Mouse (Mus musculus) lung, adult 2 months (tissue): ENCODE measurements around the gene Lss. TPM values are rescaled to one million over a fixed set of nuclear protein-coding genes. Genes with fewer than 3 reads are reported as not detected.

ENCODE experiments used
- DNase-seq: peaks from one replicate; pipeline ENCODE4 v3.0.0; 2022
- H3K4me1 ChIP-seq: fragments of 200-500 bp; 2 replicates; pipeline ENCODE4 v1.6.1; 2011; ENCODE audit warnings: low read length; ENCODE audit not compliant: control insufficient read depth, insufficient read depth
- H3K4me3 ChIP-seq: fragments of 200-500 bp; replicated peaks from 2 replicates; pipeline ENCODE3; 2011; ENCODE audit warnings: low read depth, mild to moderate bottlenecking, control low read depth, low read length; ENCODE audit errors: extremely low read depth
- CTCF ChIP-seq: fragments of 200-500 bp; IDR thresholded peaks from 2 replicates; pipeline ENCODE4 v1.5.1; 2011; ENCODE audit warnings: mild to moderate bottlenecking, low read length, control low read depth; ENCODE audit not compliant: insufficient read depth
- POLR2A ChIP-seq: fragments of 200-500 bp; IDR thresholded peaks from 2 replicates; pipeline ENCODE4 v1.6.1; 2011; ENCODE audit warnings: low read depth, mild to moderate bottlenecking, control low read depth, low read length, borderline replicate concordance; ENCODE audit errors: extremely low read depth
- whole genome bisulfite sequencing: fragments of 180-500 bp; shearing (Covaris S2); methylation state at CpG from one replicate; pipeline ENCODE4 v1.1.7; 2018; 5-methylcytosine and 5-hydroxymethylcytosine counted together
- polyA plus RNA-seq: library from polyadenylated mRNA; depleted of rRNA; stranded (reverse); fragments of >200 nt; gene quantifications from 2 replicates; pipeline ENCODE4 v1.2.3, GENCODE M21; 2012

Lss gene
- polyA plus RNA-seq, 1 experiment = 30.0 TPM

DNA sequence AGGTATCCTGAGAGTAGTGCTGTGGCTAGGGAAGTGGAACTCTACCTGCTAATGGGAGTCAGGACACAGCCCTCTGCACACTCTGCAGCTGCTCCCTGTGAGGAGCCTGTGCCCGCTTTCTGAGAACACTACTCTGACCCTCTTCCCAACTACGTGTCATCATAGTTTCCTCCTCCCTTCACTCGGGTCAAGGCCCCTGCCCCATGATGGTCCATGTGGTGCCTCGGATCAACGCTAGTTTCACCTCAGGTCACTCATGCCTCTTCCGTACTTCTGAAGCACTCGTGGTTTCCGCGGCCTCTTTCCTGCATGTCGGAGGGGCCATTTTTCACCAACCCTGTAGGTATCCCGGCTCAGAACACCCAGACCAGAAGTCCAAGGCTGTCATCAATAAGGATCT, 466 bp upstream of the Lss start:
- Histone ChIP-seq H3K4me1 (0 out of 2 replicates have a peak, but pooled peaks cover 2% of the 10 kb centered on the region), H3K4me3 (peak overlapping the region; percentile 74)
- no peak for DNase-seq
- 1% methylated on average over 11 of the region's 11 CpGs for WGBS
- no peak for TF ChIP-seq POLR2A
- TF ChIP-seq CTCF = no peak

DNA sequence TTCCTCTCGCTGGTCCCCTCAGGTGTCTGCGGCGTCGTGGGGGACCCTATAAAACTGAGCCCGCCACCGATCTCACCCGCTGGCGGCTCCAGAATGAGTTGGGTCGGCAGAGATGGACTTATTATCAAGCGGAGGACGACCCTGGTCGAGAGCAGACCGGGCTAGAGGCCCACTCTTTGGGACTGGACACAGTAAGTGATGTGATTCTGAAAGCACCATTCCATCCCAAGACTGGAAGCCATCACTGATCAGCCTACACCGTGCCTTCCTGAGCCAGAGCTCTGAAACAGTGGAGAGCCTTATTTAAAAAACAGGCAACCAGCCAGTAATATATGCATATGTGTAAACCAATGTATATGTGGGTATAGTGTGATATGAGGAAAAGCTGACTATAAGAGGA, 440 bp downstream of the Lss start:
- TF ChIP-seq POLR2A = no peak
- TF ChIP-seq CTCF = no peak
- H3K4me3 ChIP-seq = peak overlapping the region; percentile 87
- whole genome bisulfite sequencing = 3% methylated on average over 14 of the region's 14 CpGs
- no peak for DNase-seq
- 0 out of 2 replicates have a peak, but pooled peaks cover 2% of the 10 kb centered on the region for H3K4me1 ChIP-seq

DNA sequence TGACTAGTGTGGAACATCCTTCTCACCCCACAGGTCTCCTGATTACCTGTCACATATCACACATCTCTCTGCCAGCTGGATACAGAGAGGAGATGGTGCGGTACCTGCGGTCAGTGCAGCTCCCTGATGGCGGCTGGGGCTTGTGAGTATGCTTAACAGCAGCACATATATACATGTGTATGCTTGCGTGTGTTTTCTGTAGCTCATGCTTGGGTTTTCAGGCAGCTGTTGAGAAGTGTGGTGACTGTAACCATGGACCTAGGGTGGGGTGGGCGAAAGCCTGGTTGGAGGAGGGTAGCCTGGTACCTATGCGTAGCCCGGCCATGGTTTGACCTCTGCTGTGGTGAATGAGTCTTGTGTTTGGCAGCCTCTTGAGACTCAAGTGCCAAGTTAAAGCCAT, 4.1 kb downstream of the Lss start:
- 91% methylated on average over 7 of the region's 7 CpGs for WGBS
- Histone ChIP-seq H3K4me1 (0 out of 2 replicates have a peak, but pooled peaks cover 2% of the 10 kb centered on the region), H3K4me3 (no peak overlapping the region)
- no peak for DNase-seq
- no peak for TF ChIP-seq POLR2A
- no peak for TF ChIP-seq CTCF

DNA sequence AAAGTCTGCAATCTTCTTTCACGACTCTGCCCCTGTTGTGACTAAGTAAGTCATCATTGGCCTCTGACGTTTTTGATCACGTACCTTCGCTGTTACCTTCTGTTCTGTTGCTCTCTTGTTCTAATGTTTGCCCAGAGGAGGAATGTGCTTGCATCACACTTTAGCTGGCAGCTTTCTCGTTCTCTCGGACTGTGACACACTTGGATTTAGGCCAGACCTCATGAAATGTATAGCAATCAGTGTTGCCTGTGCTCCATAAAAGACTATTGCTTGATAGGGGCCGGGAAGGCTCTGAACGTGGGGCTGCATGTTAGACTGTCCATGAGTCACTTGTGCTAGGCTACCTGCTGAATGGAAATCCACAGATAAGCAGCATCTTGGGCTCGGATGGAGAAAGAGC, 6.2 kb downstream of the Lss start:
- H3K4me3 ChIP-seq = no peak overlapping the region
- no peak for DNase-seq
- 53% methylated on average over 9 of the region's 9 CpGs for WGBS
- no peaks in the 10 kb centered on the region for H3K4me1 ChIP-seq
- TF ChIP-seq CTCF (no peak), POLR2A (no peak)

DNA sequence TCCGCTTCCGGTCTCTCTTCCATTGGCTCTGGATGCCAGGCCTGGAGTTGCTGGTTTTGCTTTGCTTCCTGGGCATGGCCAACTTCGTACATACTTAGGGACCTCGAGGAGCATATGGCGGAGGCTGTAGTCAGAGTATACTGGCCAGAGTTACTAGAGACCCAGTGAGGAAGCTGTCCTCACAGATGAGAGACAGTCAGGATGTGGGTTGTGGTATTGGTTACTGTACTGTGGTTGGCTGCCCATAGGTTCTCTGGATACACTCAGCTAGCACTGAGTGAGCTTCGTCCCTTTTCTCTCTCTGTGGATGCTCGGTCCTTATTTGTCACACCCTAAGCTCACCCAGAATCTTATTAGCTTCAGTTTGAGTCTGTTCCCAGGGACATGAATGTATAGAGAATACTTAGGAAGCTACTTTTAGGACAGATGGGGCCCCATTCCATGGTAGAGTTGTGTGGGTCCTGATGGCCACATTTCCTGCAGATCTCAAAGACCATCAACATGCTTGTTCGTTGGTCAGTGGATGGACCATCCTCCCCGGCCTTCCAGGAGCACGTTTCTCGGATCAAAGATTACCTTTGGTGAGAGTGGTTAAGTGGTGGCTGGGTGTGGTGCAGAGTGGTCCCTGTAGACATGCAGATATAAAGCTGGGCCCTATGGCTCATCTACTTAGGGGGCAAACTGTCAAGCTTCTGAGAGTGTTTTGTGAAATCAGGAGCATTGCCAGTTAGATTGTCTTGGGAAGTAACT, 10.1 kb downstream of the Lss start:
- H3K4me3 ChIP-seq = no peak overlapping the region
- H3K4me1 ChIP-seq = no peaks in the 10 kb centered on the region
- TF ChIP-seq CTCF (no peak), POLR2A (no peak)
- DNase-seq = no peak
- 87% methylated on average over 11 of the region's 11 CpGs for WGBS

DNA sequence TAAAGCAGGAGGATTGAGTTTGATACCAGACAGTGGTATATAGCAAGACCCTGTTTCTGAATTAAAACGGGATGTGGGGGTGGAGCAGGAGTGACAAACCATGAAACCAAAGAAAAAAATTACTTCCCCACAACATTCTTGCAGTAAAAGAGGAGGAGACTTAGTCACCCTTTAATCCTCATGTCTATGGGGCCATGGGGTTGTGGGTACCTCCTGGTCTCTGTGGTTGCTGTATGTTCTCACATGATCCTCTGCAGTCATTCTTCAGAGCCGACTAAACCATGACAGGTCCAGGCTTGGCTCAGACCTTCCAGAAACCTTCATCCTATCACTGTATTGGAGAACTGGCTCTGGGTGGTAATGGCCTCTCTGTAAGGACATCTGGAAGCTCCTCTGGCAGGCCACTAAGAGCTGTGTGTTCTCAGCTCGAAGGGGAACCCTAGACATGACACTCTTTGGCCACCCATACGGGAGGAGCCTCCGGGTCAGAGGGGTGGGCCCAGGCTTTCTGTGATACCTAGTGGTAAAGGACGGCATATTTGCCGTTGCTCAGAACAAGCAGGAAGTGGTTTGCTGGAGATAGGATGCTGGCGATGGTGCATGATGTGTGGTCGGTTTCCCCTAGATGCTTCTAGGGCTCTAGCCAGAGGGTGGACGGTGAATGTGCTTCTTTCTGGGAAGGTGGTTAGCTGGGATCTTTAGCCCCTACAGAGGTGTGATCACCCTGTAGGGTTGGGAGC, 11.4 kb downstream of the Lss start:
- DNase-seq = no peak
- Histone ChIP-seq H3K4me1 (no peaks in the 10 kb centered on the region), H3K4me3 (no peak overlapping the region)
- no peak for TF ChIP-seq CTCF
- no peak for TF ChIP-seq POLR2A
- 73% methylated on average over 10 of the region's 10 CpGs for WGBS

DNA sequence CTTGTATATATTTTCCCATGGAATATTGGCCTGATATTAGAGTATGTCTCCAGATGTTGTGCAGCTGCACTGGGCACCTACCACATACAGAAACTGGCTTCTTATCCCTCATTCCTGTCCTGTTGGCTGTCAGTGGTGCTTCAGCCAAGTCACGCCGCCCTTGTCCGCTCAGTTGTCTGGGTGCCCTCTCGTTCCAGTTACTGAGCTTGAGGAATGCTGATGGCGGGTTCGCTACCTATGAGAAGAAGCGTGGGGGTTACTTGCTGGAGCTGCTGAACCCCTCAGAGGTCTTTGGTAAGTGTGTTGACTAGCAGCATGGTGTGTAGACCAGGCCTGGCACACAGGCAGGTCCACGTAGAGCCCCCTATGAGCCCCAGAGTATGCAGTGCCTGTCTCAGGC, 15.2 kb downstream of the Lss start:
- 92% methylated on average over 8 of the region's 8 CpGs for WGBS
- TF ChIP-seq CTCF = no peak
- no peak for TF ChIP-seq POLR2A
- no peak for DNase-seq
- no peak overlapping the region for H3K4me3 ChIP-seq
- no peaks in the 10 kb centered on the region for H3K4me1 ChIP-seq

DNA sequence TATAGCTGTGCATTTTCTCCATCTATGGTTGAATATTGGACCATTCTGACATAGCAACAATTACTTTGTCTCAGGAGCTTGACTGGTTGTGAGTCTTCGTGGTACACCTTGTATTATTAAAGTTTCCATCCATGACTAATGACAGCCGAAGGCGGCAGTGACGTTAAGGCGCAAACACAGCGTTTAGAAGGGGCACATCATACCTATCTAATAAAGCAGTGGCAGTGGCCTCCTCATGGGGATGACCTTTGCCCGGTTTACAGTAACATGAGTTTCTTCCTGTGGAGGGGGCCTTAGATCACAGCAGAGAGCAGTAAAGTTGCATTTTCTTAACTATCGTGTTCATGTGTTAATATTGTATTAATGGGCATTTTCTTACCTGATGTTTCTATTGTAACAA, 16.8 kb downstream of the Lss start:
- no peak overlapping the region for H3K4me3 ChIP-seq
- DNase-seq = no peak
- 93% methylated on average over 8 of the region's 8 CpGs for WGBS
- TF ChIP-seq POLR2A = no peak
- H3K4me1 ChIP-seq = no peaks in the 10 kb centered on the region

DNA sequence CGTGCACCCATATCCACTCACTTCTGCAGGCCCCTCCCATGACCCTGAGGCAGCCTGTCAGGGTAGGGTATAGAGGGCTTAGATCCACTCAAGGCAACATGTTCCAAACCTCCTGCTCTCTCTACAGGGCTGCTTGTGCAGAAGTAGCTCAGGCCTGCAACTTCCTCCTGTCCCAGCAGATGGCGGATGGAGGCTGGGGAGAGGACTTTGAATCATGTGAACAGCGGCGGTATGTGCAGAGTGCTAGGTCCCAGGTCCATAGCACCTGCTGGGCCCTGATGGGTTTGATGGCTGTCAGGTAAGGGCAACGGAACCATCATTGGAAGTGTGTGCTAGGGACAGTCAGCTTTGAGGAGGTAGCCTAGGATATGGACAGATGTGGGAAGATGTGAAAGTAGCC, 19.1 kb downstream of the Lss start:
- Histone ChIP-seq H3K4me3 (no peak overlapping the region), H3K4me1 (no peaks in the 10 kb centered on the region)
- TF ChIP-seq CTCF (peak; percentile 21; the same call in 1 of the 2 replicates), POLR2A (no peak)
- WGBS = 94% methylated on average over 5 of the region's 5 CpGs
- DNase-seq = no peak

DNA sequence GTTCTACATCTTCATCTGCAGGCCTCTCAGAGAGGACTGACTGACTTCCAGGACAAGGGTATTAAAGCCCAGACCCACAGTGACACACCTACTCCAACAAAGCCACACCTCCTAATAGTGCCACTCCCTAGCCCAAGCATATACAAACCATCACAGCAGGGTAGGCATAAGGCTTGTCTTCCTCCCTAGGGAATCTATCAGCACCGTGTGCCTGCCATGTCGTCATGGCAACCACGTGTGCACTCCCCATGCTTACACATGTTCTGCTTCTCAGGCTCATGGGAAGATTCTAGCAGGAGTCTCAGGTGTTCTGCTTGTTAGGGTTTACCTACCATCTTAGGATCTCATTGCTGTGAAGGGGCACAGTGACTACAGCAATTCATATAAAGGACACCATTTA, 20.2 kb downstream of the Lss start:
- Histone ChIP-seq H3K4me1 (no peaks in the 10 kb centered on the region), H3K4me3 (no peak overlapping the region)
- no peak for DNase-seq
- WGBS = 72% methylated on average over 3 of the region's 3 CpGs
- TF ChIP-seq POLR2A (no peak), CTCF (no peak)
